Mouse (Mus musculus): Measurements from ENCODE around the gene Actn2. TPM values are rescaled to one million over a fixed set of nuclear protein-coding genes. Genes with fewer than 3 reads are reported as not detected.
A peak's percentile ranks its signal among the peaks of the same experiment; 100 is the strongest.

Actn2 gene
- total RNA-seq, 2 experiments from 2014 or later, result 11.7 to 15.5 TPM

- TF ChIP-seq CTCF (IDR thresholded peaks at IDR 0.05), result no peak
- Histone ChIP-seq H3K27ac (no peak overlapping the region), H3K4me3 (no peak overlapping the region)
- intact Hi-C loops (cut with DNase I), result loop anchor here (5.0 kb wide), 1 partner anchor 512 kb away; no protein-coding TSS in a partner anchor
- no peak for DNase-seq (ENCODE audit: extremely low spot score in 1 of 2, low spot score in 2 of 2)
Measured at GRCm38 (mm10) chr13:12274721-12275120, 65.8 kb downstream of the Actn2 start.

- no peak for DNase-seq (ENCODE audit: extremely low spot score in 1 of 2, low spot score in 2 of 2)
- no peak overlapping the region for H3K4me3 ChIP-seq
- intact Hi-C loops (cut with DNase I), result loop anchor here (5.0 kb wide), 1 partner anchor 512 kb away; no protein-coding TSS in a partner anchor
- no peak for TF ChIP-seq CTCF (IDR thresholded peaks at IDR 0.05)
- no peak overlapping the region for H3K27ac ChIP-seq
Measured at GRCm38 (mm10) chr13:12274220-12274619, 66.3 kb downstream of the Actn2 start.

DNA sequence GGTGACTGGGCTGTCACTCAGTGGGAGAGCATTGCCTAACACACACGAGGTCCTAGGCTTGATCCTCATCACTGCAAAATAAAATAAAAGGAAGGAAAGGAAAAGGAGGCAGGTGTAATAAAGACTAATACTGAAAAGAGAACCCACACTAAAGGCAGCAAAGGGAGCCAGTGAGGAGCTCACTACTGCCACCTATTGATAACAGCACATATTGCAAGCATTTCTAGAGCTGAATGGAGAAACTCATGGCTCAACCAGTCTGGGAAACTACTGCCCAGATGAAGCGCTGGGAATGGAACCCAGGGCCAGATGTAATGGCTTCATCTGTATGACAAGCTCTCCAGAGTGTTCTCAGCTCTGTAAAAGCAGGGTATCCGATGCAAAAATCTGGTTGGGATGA lies 67.6 kb downstream of the Actn2 start:
- H3K4me3 ChIP-seq, result no peak overlapping the region
- peak; percentile 29 to 31 for DNase-seq (ENCODE audit: extremely low spot score in 1 of 2, low spot score in 2 of 2)
- intact Hi-C loops (cut with DNase I), result loop anchor here (5.0 kb wide), 1 partner anchor 511 kb away; no protein-coding TSS in a partner anchor
- TF ChIP-seq CTCF (IDR thresholded peaks at IDR 0.05), result peak; percentile 85
- H3K27ac ChIP-seq, result no peak overlapping the region

- no peak for TF ChIP-seq CTCF (IDR thresholded peaks at IDR 0.05)
- intact Hi-C loops (cut with DNase I), result loop anchor here (2.0 kb wide), 1 partner anchor 59 kb away; no protein-coding TSS in a partner anchor
- H3K27ac ChIP-seq, result no peak overlapping the region
- DNase-seq (ENCODE audit: extremely low spot score in 1 of 2, low spot score in 2 of 2), result no peak
- H3K4me3 ChIP-seq, result no peak overlapping the region
Measured at GRCm38 (mm10) chr13:12267971-12268370, 72.6 kb downstream of the Actn2 start.

- Histone ChIP-seq H3K27ac (no peak overlapping the region), H3K4me3 (no peak overlapping the region)
- peak; percentile 35 for TF ChIP-seq CTCF (IDR thresholded peaks at IDR 0.05)
- intact Hi-C loops (cut with DNase I), result loop anchor here (2.0 kb wide), 1 partner anchor 58 kb away; no protein-coding TSS in a partner anchor
- DNase-seq (ENCODE audit: extremely low spot score in 1 of 2, low spot score in 2 of 2), result no peak
Measured at GRCm38 (mm10) chr13:12267097-12267496, 73.5 kb downstream of the Actn2 start.

DNA sequence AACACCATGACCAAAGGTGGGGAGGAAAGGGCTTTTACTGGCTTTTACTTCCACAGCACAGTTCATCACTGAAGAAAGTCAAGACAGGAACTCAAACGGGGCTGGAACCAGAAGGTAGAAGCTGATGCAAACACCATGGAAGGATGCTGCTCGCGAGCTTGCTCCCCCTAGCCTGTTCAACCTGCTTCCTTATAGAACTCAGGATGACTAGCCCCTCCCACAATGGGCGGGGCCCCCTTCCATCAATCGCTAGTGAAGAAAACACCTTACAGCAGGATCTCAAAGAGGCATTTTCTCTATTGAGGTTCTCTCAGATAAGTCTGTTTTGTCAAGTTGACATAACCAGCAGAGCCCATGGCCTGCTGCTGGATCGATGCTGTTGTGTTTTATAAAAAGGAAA lies 76.6 kb downstream of the Actn2 start:
- Histone ChIP-seq H3K27ac (no peak overlapping the region), H3K4me3 (no peak overlapping the region)
- no peak for DNase-seq (ENCODE audit: extremely low spot score in 1 of 2, low spot score in 2 of 2)
- intact Hi-C loops (cut with DNase I), result no loop called here
- no peak for TF ChIP-seq CTCF (IDR thresholded peaks at IDR 0.05)

GRCm38 (mm10) chr13:12261505-12261904 lies 79.1 kb downstream of the Actn2 start:
- intact Hi-C loops (cut with DNase I), result no loop called here
- DNase-seq (ENCODE audit: extremely low spot score in 1 of 2, low spot score in 2 of 2), result no peak
- Histone ChIP-seq H3K27ac (no peak overlapping the region), H3K4me3 (no peak overlapping the region)
- peak; percentile 32 for TF ChIP-seq CTCF (IDR thresholded peaks at IDR 0.05)

GRCm38 (mm10) chr13:12257391-12258380 lies 82.9 kb downstream of the Actn2 start, which contains the start of gene Mtr:
Gene Mtr (minus strand): TSS chr13:12258113.
- H3K27ac ChIP-seq, result peak within 1 kb of the TSS; percentile 83
- no peak for TF ChIP-seq CTCF (IDR thresholded peaks at IDR 0.05)
- intact Hi-C loops (cut with DNase I), result loop anchor here (5.0 kb wide), 1 partner anchor 150 kb away; the partner anchor contains the start of gene Ryr2
- DNase-seq (ENCODE audit: extremely low spot score in 1 of 2, low spot score in 2 of 2), result peak; percentile 94 to 95
- peak within 1 kb of the TSS; percentile 94 for H3K4me3 ChIP-seq

- intact Hi-C loops (cut with DNase I), result loop anchor here (5.0 kb wide), 1 partner anchor 150 kb away; the partner anchor contains the start of gene Ryr2
- no peak for DNase-seq (ENCODE audit: extremely low spot score in 1 of 2, low spot score in 2 of 2)
- no peak overlapping the region for H3K27ac ChIP-seq
- no peak for TF ChIP-seq CTCF (IDR thresholded peaks at IDR 0.05)
- peak overlapping the region; percentile 94 for H3K4me3 ChIP-seq
Measured at GRCm38 (mm10) chr13:12256871-12257390, 83.6 kb downstream of the Actn2 start.

GRCm38 (mm10) chr13:12255911-12256705 lies 84.5 kb downstream of the Actn2 start:
- H3K4me3 ChIP-seq, result no peak overlapping the region
- intact Hi-C loops (cut with DNase I), result loop anchor here (5.0 kb wide), 1 partner anchor 149 kb away; the partner anchor contains the start of gene Ryr2
- no peak for TF ChIP-seq CTCF (IDR thresholded peaks at IDR 0.05)
- no peak overlapping the region for H3K27ac ChIP-seq
- no peak for DNase-seq (ENCODE audit: extremely low spot score in 1 of 2, low spot score in 2 of 2)

DNA sequence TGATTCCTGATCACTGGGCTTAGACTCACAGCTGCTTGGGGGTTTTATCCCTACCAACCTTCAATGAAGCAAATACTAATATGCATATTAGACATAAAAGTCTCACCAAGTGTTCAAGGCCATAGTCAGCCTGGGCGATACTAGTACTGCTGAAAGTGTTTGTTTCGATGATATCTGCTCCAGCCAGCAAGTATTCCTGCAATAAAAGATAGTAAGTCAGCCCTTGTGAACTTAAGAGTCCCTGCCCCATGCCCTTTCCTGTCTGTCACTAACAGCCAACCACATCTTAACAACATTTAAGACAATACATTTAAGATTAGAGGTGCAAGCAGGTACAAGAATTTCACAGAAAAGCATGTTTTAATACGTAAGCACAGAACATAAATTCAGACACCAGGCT lies 90.1 kb downstream of the Actn2 start:
- Histone ChIP-seq H3K4me3 (no peak overlapping the region), H3K27ac (no peak overlapping the region)
- DNase-seq (ENCODE audit: extremely low spot score in 1 of 2, low spot score in 2 of 2), result no peak
- intact Hi-C loops (cut with DNase I), result no loop called here
- no peak for TF ChIP-seq CTCF (IDR thresholded peaks at IDR 0.05)

Measured in left cerebral cortex, adult 2 months (tissue).